Mouse (Mus musculus): ENCODE results near the gene Tex2.

Gene Tex2

DNA sequence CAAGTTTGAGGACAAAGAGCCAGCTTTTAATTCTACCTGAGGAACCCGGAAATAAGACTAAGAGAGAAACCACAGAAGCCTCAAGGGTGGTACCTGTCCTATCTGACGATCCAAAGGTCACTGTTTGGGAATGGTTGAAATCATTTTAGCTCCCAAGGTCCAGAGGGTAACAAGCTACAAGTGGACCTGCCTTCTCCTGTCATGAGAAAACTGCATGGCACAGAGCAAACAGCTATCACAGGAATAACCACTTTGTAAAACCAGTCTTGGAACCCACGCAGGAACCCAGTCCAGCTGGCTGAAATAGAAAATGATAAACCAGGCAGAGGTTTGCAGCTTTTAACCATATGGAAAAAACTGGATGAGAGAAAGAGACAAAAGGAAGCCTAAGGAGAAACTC is 150.9 kb downstream of the Tex2 start:
- DNase-seq (ENCODE audit: extremely low spot score, low read depth, low spot score), result no peak

DNA sequence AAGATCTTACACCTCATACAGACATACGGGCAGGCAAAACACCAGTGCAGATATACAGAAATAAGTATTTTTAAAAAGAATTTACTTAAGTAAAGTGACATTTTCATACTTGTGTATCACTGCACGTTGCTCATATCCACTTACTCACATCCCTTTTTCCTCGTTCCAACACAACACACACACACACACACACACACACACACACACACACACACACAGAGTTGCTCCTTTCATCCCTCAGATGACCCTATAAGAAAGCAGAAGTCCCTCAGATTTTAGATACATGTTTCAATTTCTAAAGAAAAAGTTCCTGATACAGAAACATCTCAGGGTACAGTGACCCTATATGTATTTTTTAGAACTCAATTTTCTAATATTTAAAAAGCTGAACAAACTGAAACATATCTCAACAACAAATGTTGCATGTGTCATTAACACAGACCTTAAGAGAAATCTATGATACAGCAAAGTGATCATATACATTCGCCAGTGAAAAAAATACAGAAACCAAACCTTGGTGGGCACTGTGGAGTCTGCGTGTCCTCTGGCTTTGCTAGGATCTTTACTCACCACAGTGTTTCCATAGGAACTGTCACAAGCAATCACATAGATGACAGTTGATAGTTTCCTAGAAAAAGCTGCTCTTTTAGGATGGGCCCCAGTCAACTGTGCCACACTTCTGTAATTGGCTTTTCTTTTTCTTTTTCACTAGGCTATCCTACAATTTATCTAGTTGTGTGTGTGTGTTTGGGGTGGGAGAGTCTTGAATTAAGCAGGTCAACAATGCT is 151.9 kb downstream of the Tex2 start:
- no peak for DNase-seq (ENCODE audit: extremely low spot score, low read depth, low spot score)

DNA sequence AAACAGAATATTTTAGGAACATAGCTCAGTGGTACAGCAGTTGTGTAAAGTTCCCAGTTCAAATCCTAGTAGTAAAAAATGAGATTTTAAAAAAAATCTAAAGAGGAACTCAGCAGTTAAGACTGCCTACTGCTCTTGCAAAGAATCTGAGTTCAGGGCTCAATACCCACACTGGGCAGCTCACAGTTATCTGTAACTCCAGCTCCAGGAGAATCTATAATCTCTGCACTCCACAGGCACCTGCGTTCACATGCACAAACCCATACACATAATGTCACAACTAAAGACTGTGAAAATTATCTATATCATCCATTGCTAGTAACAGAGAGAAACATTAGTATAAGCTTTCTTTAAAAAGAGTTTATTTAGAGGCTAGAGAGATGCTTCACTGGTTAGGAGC is 152.6 kb downstream of the Tex2 start:
- DNase-seq (ENCODE audit: extremely low spot score, low read depth, low spot score), result no peak

DNA sequence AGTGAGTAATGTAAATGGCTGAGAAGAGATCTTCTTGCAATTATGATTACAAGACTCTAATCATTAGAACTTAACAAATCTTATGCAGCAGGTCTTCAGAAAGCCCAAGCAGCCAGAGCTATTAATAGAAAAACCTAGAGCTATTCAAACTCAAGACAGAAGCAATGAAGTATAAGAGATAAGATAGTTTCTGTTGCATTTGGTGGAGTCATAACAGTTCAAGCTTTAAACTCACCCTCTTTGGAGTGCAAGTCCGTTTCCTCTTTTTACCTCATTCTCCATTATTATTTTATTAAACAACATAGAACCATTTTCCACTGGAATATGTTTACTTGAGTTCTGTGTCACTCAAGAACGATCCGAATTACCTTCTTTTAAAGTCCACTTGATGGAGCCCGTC is 154.7 kb downstream of the Tex2 start:
- DNase-seq (ENCODE audit: extremely low spot score, low read depth, low spot score), result no peak
